Mouse (Mus musculus) left cerebral cortex, adult 6 months (tissue): Measurements from ENCODE around the gene Mfap5. TPM values are rescaled to one million over a fixed set of nuclear protein-coding genes. Genes with fewer than 3 reads are reported as not detected.

Source experiments
- long read RNA-seq, 2 experiments: library from polyadenylated mRNA; unstranded; transcript quantifications; one replicate each; pipeline ENCODE4 v2.0.0; 2019 to 2020
- polyA plus RNA-seq: library from polyadenylated mRNA; unstranded; fragments of <200 nt; fragmentation: Nextera tagmentation; gene quantifications from 2 replicates; pipeline ENCODE4 v1.2.3, GENCODE M21; 2021

The Mfap5 gene
- 0.87 and 0.93 TPM in 2 replicates for polyA plus RNA-seq
- long read RNA-seq, experiment 1, result 0 reads
- long read RNA-seq, experiment 2, partial matches to known transcripts, result 0 of 2 reads
- long read RNA-seq, experiment 2, other reads (novel, unspliced or antisense), result 2 of 2 reads

DNA sequence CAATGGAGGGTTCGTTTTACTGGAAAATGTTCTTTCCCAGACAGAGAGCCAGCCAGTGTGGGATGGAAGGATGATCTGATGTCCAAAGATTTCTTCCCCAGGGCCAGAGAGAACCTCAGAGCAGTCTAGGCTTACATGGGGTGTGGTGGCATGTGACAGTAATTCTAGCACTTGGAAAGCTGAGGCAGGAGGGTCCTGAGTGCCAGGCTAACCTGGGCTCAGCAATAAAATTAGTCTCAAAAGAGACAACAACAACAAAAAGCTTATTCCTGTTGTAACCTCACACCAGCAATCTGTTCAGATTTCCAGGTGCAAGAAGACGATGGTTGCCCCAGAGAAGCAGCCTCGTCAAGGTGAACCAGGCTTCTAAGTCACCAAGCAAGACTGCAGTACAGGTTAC lies at the start of gene Mfap5:
Gene Mfap5, plus strand, starts transcription at position 301 of the 400 bp plus-strand sequence.

DNA sequence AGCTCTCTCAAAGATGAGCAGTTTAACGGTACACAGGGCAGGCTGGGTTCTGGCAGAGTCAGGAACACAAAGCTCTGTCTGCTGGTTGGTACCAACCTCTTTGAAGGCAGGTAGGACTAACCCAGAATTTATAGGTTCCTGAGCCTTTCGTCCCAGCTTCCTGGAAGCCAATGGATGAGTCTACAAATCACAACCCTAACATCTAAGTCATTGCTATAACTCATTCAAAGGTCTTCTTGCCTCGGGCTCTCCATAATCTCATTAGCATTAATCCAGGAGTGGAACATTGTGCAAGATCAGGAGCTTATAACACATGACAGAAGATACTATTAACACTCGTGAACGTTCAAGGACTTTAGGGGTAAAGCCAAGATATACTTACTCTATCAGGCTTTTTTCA lies 7.0 kb upstream of the Mfap5 start, which contains the start of gene Rimklb:
Gene Rimklb, minus strand, starts transcription at position 101 of the 400 bp plus-strand sequence.

DNA sequence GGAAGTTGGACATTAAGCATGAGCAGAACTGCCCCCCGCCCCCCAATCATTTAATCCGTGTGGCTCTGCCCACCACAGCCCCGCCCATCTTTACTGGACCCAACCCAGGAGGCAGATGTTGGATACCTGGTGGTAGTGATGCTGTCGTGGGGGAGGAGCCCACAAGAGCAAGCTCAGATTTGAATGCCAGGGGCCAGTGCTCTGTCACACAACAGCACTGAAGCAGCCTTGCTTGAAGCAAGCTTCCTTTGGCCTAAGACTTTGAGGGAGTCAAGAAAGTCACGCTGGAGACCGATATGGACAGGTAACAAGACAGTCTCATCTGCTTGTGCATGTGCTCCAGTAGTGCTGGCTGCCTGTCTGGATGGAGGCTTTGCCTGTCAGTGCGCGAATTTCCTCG lies 48.0 kb downstream of the Mfap5 start, which contains the start of gene Aicda:
Gene Aicda, plus strand, starts transcription at position 196 of the 400 bp plus-strand sequence.

Other genes with a start within 250 kb of the Mfap5 start
- 0.23 and 0.33 TPM in 2 replicates for gene Klrg1, start 223.0 kb upstream of the Mfap5 start, polyA plus RNA-seq
- 96.2 and 109 TPM in 2 replicates for gene M6pr, start 197.1 kb upstream of the Mfap5 start, polyA plus RNA-seq
- gene Phc1, start 165.3 kb upstream of the Mfap5 start, polyA plus RNA-seq, result 6.7 and 8.1 TPM in 2 replicates
- gene Rimklb, start 7.1 kb upstream of the Mfap5 start, polyA plus RNA-seq, result 14.5 and 17.3 TPM in 2 replicates
- not detected in 2 replicates for gene Aicda, start 48.0 kb downstream of the Mfap5 start, polyA plus RNA-seq
- gene Apobec1, start 96.6 kb downstream of the Mfap5 start, polyA plus RNA-seq, result 1.6 and 2.9 TPM in 2 replicates
- not detected in 2 replicates for gene Gdf3, start 104.2 kb downstream of the Mfap5 start, polyA plus RNA-seq
- gene Dppa3, start 120.6 kb downstream of the Mfap5 start, polyA plus RNA-seq, result not detected in 2 replicates
- gene Nanog, start 201.6 kb downstream of the Mfap5 start, polyA plus RNA-seq, result not detected in 2 replicates